Comparison of ENCODE assay signal across 8 mouse cellular contexts in the genomic region with DNA sequence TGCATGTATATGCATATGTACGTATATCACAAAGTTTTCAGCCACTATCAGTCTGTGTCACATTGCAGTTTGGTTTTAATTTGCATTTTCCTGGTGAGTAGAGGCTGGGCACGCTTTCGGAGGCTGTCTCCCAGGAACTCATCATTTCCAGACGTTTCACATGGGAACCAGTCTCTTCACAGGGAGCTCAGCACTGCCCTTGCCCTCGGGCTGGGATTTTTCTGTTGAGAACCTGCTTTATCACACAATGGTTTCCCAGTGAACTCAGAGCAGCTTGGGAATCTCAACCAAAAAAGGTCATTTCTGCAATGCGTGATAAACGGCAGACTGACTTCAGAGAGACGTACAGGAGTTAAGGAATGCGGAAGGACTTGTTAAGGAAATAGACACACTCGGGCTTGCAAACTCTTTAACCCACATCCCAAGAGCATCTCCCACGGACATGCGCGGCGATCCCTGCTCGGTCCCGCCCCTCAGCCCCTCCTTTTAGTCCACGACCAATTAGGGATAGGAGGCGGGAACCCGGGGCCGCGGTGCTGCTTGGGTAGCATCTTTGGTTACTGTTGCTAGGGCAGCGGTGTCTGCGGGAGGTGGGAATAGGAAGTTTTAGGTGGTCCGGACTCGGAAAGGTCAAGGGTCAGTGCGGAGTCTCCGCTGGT. TPM values are rescaled to one million over a fixed set of nuclear protein-coding genes. Genes with fewer than 3 reads are reported as not detected.
DNase-seq lines count a peak whose midpoint lies in the region; ATAC-seq and TF ChIP-seq lines count a peak whose summit lies in the region.

Gene Kif6 (plus strand): TSS at position 560 of the 659 bp plus-strand sequence.

- H3K4me3 ChIP-seq in hindbrain, postnatal 0 days (ENCODE audit: low read length) = peak within 1 kb of the TSS; percentile 59

- no peaks in the 10 kb centered on the region for H3K4me1 ChIP-seq in hindbrain, postnatal 0 days (ENCODE audit: insufficient read depth, low read length)

- no peaks in the 10 kb centered on the region for H3K27me3 ChIP-seq in hindbrain, postnatal 0 days (ENCODE audit: insufficient read depth, low read length)

- no peaks in the 10 kb centered on the region for H3K9me3 ChIP-seq in hindbrain, postnatal 0 days (ENCODE audit: low read length)

- peak; percentile 97 for ATAC-seq in hindbrain, postnatal 0 days

- intact Hi-C loops in gastrocnemius, postnatal 14 days (cut with DNase I; ENCODE audit: low total_unique reads) = no loop called here

- TF ChIP-seq CTCF in hindbrain, postnatal 0 days (IDR thresholded peaks at IDR 0.05; ENCODE audit: low read depth) = no peak

- peak; percentile 86 for DNase-seq in adrenal gland, adult 2 months
- DNase-seq in embryo, embryonic 10 days (ENCODE audit: low spot score) = peak; percentile 92
- peak; percentile 85 for DNase-seq in gastrocnemius, postnatal 14 days
- DNase-seq in hindbrain, postnatal 0 days (ENCODE audit: low spot score) = peak; percentile 91
- peak; percentile 76 for DNase-seq in left cerebral cortex, adult 11 months (ENCODE audit: low spot score)
- DNase-seq in lung, postnatal 14 days = peak; percentile 67
- peak; percentile 86 to 87 for DNase-seq in right cerebral cortex, adult 2 months (ENCODE audit: low spot score in 2 of 2)
- DNase-seq in yolk sac, embryonic 10.5 days (ENCODE audit: low spot score) = peak; percentile 86

- no peaks in the 10 kb centered on the region for H3K36me3 ChIP-seq in hindbrain, postnatal 0 days (ENCODE audit: insufficient read depth, low read length)

- peak within 1 kb of the TSS; percentile 53 for H3K9ac ChIP-seq in hindbrain, postnatal 0 days (replicated peaks; ENCODE audit: low read length)

- H3K4me2 ChIP-seq in hindbrain, postnatal 0 days (ENCODE audit: low read depth, low read length) = peak within 1 kb of the TSS; percentile 99

- WGBS in hindbrain, postnatal 0 days = 1% methylated on average over 27 of the region's 27 CpGs

- no peak within 1 kb of the TSS; the same call in 1 of the 2 replicates for H3K27ac ChIP-seq in hindbrain, postnatal 0 days

RNA-seq across cellular contexts. Expression of gene Kif6, which starts in this region (rescaled TPM):
- under 1 TPM; 0.35 to 0.55 TPM for total RNA-seq in adrenal gland, adult 2 months (2021)
- 0.08 TPM in 2 replicates for polyA plus RNA-seq in adrenal gland, adult 2 months (2012; rRNA removed)
- not detected for total RNA-seq in gastrocnemius, postnatal 14 days (2021)
- total RNA-seq in hindbrain, postnatal 0 days (2014; rRNA removed) = 1.8 and 2.6 TPM in 2 replicates
- 1.5 and 2.2 TPM in 2 replicates for polyA plus RNA-seq in hindbrain, postnatal 0 days (2015; fragmentation: Nextera tagmentation; extraction: Ambion mirVana)

Comparison
In these comparisons a context has a peak if more than half of its experiments do, and no peak if none do; other contexts are left out.
1. Peak in DNase-seq in adrenal gland, adult 2 months; RNA of the gene not detected or under 1 TPM.
2. Peak in DNase-seq in gastrocnemius, postnatal 14 days; RNA of the gene not detected or under 1 TPM.